Mouse (Mus musculus): Measurements from ENCODE around the gene Dpm3. TPM values are rescaled to one million over a fixed set of nuclear protein-coding genes. Genes with fewer than 3 reads are reported as not detected.

Gene Dpm3
- total and polyA plus RNA-seq, 3 experiments, result 13.5 to 178 (median 47.7) TPM

DNA sequence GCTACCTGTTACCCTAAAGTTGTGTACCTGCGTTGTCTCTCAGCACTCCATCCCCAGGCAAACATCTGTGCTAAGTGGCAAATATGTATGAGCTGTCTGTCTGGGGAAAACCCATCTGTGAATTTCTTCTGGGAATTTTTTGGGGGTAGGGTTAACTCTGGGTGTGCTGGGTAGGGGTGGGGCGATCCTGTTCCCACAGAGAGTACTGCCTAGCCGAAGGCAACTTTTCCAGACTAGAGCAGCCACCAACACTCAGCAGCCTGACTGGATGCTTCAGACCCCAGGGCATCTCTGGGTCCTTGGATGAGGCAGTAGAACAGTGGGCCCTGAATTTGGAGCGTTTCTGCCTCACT, 23.1 kb downstream of the Dpm3 start:
- Histone ChIP-seq H3K4me1 (ENCODE audit: insufficient read depth, low read depth, low read length) (peaks cover 8% of the 10 kb centered on the region), H3K36me3 (replicated peaks) (no peaks in the 10 kb centered on the region), H3K27me3 (ENCODE audit: insufficient read depth, low read length) (peaks cover 74% of the 10 kb centered on the region), H3K4me3 (ENCODE audit: low read depth, low read length) (no peak overlapping the region), H3K9me3 (replicated peaks) (no peaks in the 10 kb centered on the region)
- TF ChIP-seq GATA2 (IDR thresholded peaks at IDR 0.05; ENCODE audit: borderline replicate concordance, low read depth, low read length) (no peak), CTCF (IDR thresholded peaks at IDR 0.05; ENCODE audit: low read depth, low read length) (no peak), TAL1 (conservative IDR thresholded peaks at IDR 0.05; ENCODE audit: low read depth, low read length) (no peak), POLR2AphosphoS5 (IDR thresholded peaks at IDR 0.05; ENCODE audit: insufficient replicate concordance, low read depth, low read length) (no peak), GATA1 (IDR thresholded peaks at IDR 0.05; ENCODE audit: borderline replicate concordance, low read length) (no peak)
- DNase-seq (ENCODE audit: low spot score) (no peak), ATAC-seq (ENCODE audit: extremely low read depth, insufficient number of reproducible peaks, low FRiP score, poor library complexity, severe bottlenecking) (no peak)

DNA sequence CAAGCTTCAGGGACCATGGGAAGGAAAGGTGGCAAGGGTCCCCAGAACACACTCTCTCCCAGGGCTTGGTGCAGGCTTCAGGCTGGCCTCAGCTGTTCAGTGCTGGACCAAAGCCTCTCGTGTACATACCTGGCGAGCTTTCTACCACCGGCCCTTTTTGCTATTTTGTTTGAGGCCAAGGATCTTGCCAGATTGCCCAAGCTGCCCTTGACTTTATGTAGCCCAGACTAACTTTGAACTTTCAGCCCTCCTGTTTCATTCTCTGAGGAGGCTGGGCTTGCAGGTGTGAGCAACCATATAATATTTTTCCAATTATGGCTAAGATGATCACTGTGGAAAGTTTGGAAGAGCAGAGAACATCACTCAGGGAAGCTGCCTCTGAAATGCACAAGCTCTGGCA, 25.1 kb downstream of the Dpm3 start:
- no peak for ATAC-seq (ENCODE audit: extremely low read depth, insufficient number of reproducible peaks, low FRiP score, poor library complexity, severe bottlenecking)

DNA sequence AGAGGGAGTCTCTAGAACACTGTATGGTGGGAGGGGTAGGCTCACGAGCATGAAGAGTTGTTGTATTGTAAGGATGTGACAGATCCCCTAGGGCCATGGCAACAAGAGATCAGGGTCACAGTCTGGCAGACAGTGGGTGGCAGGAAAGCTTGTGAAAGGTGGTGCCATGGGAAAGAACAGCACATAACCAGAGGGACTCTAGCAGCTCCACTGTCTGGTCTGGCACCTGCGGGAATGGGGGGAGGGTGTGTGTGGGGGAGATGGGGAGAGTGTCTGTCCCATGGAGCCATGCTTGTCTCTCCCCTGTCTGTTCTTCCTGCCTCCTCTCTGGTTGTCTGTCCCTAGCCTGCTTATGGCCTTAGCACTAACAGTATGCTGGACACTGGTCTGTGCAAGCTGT, 26.4 kb downstream of the Dpm3 start:
- peaks cover 60% of the 10 kb centered on the region for H3K27me3 ChIP-seq (ENCODE audit: insufficient read depth, low read length)
- no peaks in the 10 kb centered on the region for H3K9me3 ChIP-seq (replicated peaks)
- DNase-seq (ENCODE audit: low spot score) (no peak), ATAC-seq (ENCODE audit: extremely low read depth, insufficient number of reproducible peaks, low FRiP score, poor library complexity, severe bottlenecking) (no peak)
- H3K4me1 ChIP-seq (ENCODE audit: insufficient read depth, low read depth, low read length), result peaks cover 4% of the 10 kb centered on the region
- H3K36me3 ChIP-seq (replicated peaks), result no peaks in the 10 kb centered on the region
- TF ChIP-seq GATA1 (IDR thresholded peaks at IDR 0.05; ENCODE audit: borderline replicate concordance, low read length) (no peak), POLR2AphosphoS5 (IDR thresholded peaks at IDR 0.05; ENCODE audit: insufficient replicate concordance, low read depth, low read length) (no peak), CTCF (IDR thresholded peaks at IDR 0.05; ENCODE audit: low read depth, low read length) (no peak), GATA2 (IDR thresholded peaks at IDR 0.05; ENCODE audit: borderline replicate concordance, low read depth, low read length) (no peak), TAL1 (conservative IDR thresholded peaks at IDR 0.05; ENCODE audit: low read depth, low read length) (no peak)
- no peak overlapping the region for H3K4me3 ChIP-seq (ENCODE audit: low read depth, low read length)

More for the DNA sequence above, 25.1 kb downstream of the Dpm3 start:
- Histone ChIP-seq H3K9me3 (replicated peaks) (no peaks in the 10 kb centered on the region), H3K4me1 (ENCODE audit: insufficient read depth, low read depth, low read length) (peaks cover 8% of the 10 kb centered on the region), H3K4me3 (ENCODE audit: low read depth, low read length) (no peak overlapping the region), H3K27me3 (ENCODE audit: insufficient read depth, low read length) (peaks cover 71% of the 10 kb centered on the region), H3K36me3 (replicated peaks) (no peaks in the 10 kb centered on the region)
- no peak for DNase-seq (ENCODE audit: low spot score)
- no peak for TF ChIP-seq TAL1 (conservative IDR thresholded peaks at IDR 0.05; ENCODE audit: low read depth, low read length)
- TF ChIP-seq GATA1 (IDR thresholded peaks at IDR 0.05; ENCODE audit: borderline replicate concordance, low read length), result no peak
- no peak for TF ChIP-seq POLR2AphosphoS5 (IDR thresholded peaks at IDR 0.05; ENCODE audit: insufficient replicate concordance, low read depth, low read length)
- no peak for TF ChIP-seq GATA2 (IDR thresholded peaks at IDR 0.05; ENCODE audit: borderline replicate concordance, low read depth, low read length)
- no peak for TF ChIP-seq CTCF (IDR thresholded peaks at IDR 0.05; ENCODE audit: low read depth, low read length)

DNA sequence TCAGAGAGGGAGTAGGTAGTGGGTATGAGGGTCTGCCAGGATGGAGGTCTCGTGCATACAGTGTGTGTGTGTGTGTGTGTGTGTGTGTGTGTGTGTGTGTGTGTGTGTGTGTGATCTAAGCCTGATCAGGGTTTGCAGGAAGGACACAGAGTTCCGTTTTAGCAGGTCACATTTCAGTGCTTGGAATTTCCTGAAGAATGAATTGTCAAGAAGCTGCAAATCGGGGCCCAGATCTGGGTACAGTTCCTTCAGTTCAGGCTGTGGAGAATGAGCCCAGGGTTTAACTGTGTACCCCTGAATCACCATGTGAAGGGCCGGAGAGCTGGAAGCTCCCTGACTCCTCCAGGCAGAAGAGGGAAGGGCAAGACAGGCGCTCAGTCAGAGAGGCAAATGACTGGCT, 28.1 kb downstream of the Dpm3 start:
- no peak for TF ChIP-seq CTCF (IDR thresholded peaks at IDR 0.05; ENCODE audit: low read depth, low read length)
- no peak for TF ChIP-seq TAL1 (conservative IDR thresholded peaks at IDR 0.05; ENCODE audit: low read depth, low read length)
- no peak for TF ChIP-seq POLR2AphosphoS5 (IDR thresholded peaks at IDR 0.05; ENCODE audit: insufficient replicate concordance, low read depth, low read length)
- TF ChIP-seq GATA2 (IDR thresholded peaks at IDR 0.05; ENCODE audit: borderline replicate concordance, low read depth, low read length), result no peak
- TF ChIP-seq GATA1 (IDR thresholded peaks at IDR 0.05; ENCODE audit: borderline replicate concordance, low read length), result no peak
- no peak for DNase-seq (ENCODE audit: low spot score)

DNA sequence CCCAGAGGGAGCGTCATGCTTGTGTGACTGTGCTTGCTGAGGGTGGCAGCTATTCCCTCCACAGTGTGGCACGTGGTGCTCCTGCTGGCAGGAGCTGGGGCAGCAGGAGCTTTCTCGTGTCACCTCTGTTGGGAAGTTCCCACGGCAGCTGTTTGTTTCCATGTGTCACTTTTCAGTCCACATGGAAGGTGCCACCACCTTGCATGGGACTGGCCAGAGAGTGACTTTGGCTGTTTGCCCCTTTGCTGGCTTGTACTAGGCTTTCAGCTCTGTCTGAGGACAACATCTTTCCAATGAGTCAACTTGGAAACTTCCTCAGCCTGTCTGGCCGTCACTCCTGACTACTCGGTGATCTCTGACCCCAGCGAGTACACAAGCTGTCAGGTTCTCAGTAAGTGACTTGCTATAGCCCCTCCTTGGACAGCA, 29.4 kb downstream of the Dpm3 start:
- ATAC-seq (ENCODE audit: extremely low read depth, insufficient number of reproducible peaks, low FRiP score, poor library complexity, severe bottlenecking) (no peak), DNase-seq (ENCODE audit: low spot score) (no peak)
- no peak overlapping the region for H3K4me3 ChIP-seq (ENCODE audit: low read depth, low read length)
- peaks cover 4% of the 10 kb centered on the region for H3K4me1 ChIP-seq (ENCODE audit: insufficient read depth, low read depth, low read length)
- TF ChIP-seq CTCF (IDR thresholded peaks at IDR 0.05; ENCODE audit: low read depth, low read length) (no peak), GATA1 (IDR thresholded peaks at IDR 0.05; ENCODE audit: borderline replicate concordance, low read length) (no peak), TAL1 (conservative IDR thresholded peaks at IDR 0.05; ENCODE audit: low read depth, low read length) (no peak), GATA2 (IDR thresholded peaks at IDR 0.05; ENCODE audit: borderline replicate concordance, low read depth, low read length) (no peak), POLR2AphosphoS5 (IDR thresholded peaks at IDR 0.05; ENCODE audit: insufficient replicate concordance, low read depth, low read length) (no peak)
- H3K27me3 ChIP-seq (ENCODE audit: insufficient read depth, low read length), result peaks cover 63% of the 10 kb centered on the region
- H3K9me3 ChIP-seq (replicated peaks), result no peaks in the 10 kb centered on the region
- H3K36me3 ChIP-seq (replicated peaks), result no peaks in the 10 kb centered on the region

More for the DNA sequence above, 28.1 kb downstream of the Dpm3 start:
- ATAC-seq (ENCODE audit: extremely low read depth, insufficient number of reproducible peaks, low FRiP score, poor library complexity, severe bottlenecking), result no peak
- Histone ChIP-seq H3K36me3 (replicated peaks) (no peaks in the 10 kb centered on the region), H3K4me3 (ENCODE audit: low read depth, low read length) (no peak overlapping the region), H3K4me1 (ENCODE audit: insufficient read depth, low read depth, low read length) (peaks cover 4% of the 10 kb centered on the region), H3K27me3 (ENCODE audit: insufficient read depth, low read length) (peaks cover 55% of the 10 kb centered on the region), H3K9me3 (replicated peaks) (no peaks in the 10 kb centered on the region)

DNA sequence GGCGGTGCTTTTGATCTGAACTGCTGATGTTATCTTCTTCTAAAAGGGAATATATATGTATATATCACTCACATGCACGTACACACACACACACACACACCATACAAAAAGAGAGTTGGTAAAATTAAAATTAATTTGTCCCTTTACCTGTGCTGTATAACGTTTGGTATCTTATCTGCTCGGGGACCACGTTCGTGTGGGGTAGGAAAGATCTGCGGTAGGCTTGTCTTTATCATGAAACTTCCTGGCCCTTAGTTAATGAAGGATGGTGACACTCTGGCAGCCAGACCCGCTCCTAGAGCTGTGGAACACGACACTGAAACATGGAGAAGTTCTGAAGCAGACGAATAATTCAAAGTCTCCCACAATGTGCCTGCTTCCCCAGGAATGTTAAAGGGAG, 32.7 kb downstream of the Dpm3 start:
- ATAC-seq (ENCODE audit: extremely low read depth, insufficient number of reproducible peaks, low FRiP score, poor library complexity, severe bottlenecking) (no peak), DNase-seq (ENCODE audit: low spot score) (no peak)
- Histone ChIP-seq H3K36me3 (replicated peaks) (no peaks in the 10 kb centered on the region), H3K9me3 (replicated peaks) (no peaks in the 10 kb centered on the region), H3K4me3 (ENCODE audit: low read depth, low read length) (no peak overlapping the region), H3K4me1 (ENCODE audit: insufficient read depth, low read depth, low read length) (no peaks in the 10 kb centered on the region), H3K27me3 (ENCODE audit: insufficient read depth, low read length) (peaks cover 66% of the 10 kb centered on the region)
- no peak for TF ChIP-seq GATA1 (IDR thresholded peaks at IDR 0.05; ENCODE audit: borderline replicate concordance, low read length)
- no peak for TF ChIP-seq GATA2 (IDR thresholded peaks at IDR 0.05; ENCODE audit: borderline replicate concordance, low read depth, low read length)
- no peak for TF ChIP-seq POLR2AphosphoS5 (IDR thresholded peaks at IDR 0.05; ENCODE audit: insufficient replicate concordance, low read depth, low read length)
- TF ChIP-seq TAL1 (conservative IDR thresholded peaks at IDR 0.05; ENCODE audit: low read depth, low read length), result no peak
- no peak for TF ChIP-seq CTCF (IDR thresholded peaks at IDR 0.05; ENCODE audit: low read depth, low read length)
